Mouse (Mus musculus): ENCODE data around the gene Naaladl2. TPM values are rescaled to one million over a fixed set of nuclear protein-coding genes. Genes with fewer than 3 reads are reported as not detected.

Gene Naaladl2
- polyA plus RNA-seq, 1 experiment from 2014 or later: 0.62 TPM

DNA sequence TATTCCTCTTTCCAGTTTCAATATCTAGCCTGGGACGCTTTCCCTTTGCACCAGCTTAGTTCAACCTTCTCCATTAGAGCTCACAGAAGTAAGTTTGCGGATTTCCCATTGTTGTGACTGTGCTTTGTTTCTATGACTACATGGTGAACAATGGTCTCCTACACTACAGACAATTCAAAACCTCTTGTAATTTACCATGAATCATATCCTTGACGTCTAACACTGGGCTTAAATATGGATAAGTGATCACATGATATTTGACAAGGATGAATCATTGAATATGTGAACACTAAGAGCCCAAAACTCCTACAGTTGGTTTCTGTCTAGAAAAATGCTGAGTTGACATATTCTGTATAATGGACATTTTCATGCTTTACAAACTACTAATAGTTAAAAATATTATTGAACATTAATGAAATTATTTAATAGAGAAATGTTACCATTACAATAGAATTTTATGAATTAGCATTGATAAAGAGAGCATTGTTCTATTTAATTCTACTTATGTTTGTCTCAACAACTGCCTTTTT is 539.2 kb downstream of the Naaladl2 start:
- no peaks in the 10 kb centered on the region for H3K36me3 ChIP-seq (replicated peaks)
- 77% methylated on average over 3 of the region's 3 CpGs for WGBS
- no peak overlapping the region for H3K4me3 ChIP-seq
- H3K27ac ChIP-seq: no peak overlapping the region
- no peak for DNase-seq (ENCODE audit: extremely low spot score, low spot score)
- no peaks in the 10 kb centered on the region for H3K9me3 ChIP-seq
- H3K4me1 ChIP-seq: peaks cover 6% of the 10 kb centered on the region; the same call in 1 of the 2 replicates
- no peaks in the 10 kb centered on the region for H3K27me3 ChIP-seq (ENCODE audit: poor library complexity, severe bottlenecking)

DNA sequence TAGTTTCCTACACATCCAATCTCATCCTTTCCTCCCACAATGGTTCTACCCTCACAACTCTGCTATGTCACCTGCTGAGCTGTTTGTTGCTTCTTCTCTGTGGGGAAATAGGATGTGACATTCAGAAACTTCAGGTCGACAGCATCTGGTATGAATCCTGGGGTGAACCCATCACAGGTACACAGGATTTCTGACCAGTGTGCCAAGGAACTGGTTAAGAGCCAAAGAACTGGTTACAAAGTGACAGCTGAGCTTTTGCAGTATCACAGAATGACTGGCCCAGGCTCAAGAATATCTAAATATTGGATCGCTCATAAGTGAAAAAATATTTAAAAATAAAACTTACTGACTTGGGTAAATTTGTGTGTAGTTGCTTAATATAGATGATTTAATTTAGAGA is 548.6 kb downstream of the Naaladl2 start:
- 88% methylated on average over 2 of the region's 2 CpGs for WGBS
- H3K9me3 ChIP-seq: no peaks in the 10 kb centered on the region
- DNase-seq (ENCODE audit: extremely low spot score, low spot score): no peak
- H3K27ac ChIP-seq: no peak overlapping the region
- H3K4me1 ChIP-seq: no peaks in the 10 kb centered on the region
- no peaks in the 10 kb centered on the region for H3K27me3 ChIP-seq (ENCODE audit: poor library complexity, severe bottlenecking)
- H3K4me3 ChIP-seq: no peak overlapping the region
- no peaks in the 10 kb centered on the region for H3K36me3 ChIP-seq (replicated peaks)

- Histone ChIP-seq H3K27ac (no peak overlapping the region), H3K36me3 (replicated peaks) (no peaks in the 10 kb centered on the region), H3K4me1 (no peaks in the 10 kb centered on the region), H3K4me3 (no peak overlapping the region), H3K9me3 (no peaks in the 10 kb centered on the region), H3K27me3 (ENCODE audit: poor library complexity, severe bottlenecking) (no peaks in the 10 kb centered on the region)
- WGBS: 91% methylated on average over 1 of the region's 1 CpGs
- DNase-seq (ENCODE audit: extremely low spot score, low spot score): no peak
These were observed 587.4 kb downstream of the Naaladl2 start for GRCm38 (mm10) chr3:24556617-24557016.

DNA sequence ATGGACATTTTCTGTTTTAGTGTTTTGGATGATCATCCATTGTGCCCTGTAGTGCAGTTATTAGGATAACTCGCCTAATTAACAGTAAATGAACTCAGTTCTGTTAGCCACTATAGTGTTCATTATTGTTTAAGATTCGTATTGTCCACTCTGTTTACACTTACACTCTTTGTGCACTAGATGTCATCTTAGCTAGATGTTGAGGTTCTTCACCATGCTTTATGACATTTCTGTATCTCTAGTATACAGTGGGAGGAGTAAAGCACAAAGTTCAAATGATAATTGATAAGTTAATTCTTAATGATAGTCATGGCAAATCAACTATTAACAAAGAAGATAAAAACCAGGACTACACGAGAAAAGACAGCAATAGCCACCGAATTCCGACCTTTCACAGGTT is 590.4 kb downstream of the Naaladl2 start:
- WGBS: 83% methylated on average over 5 of the region's 5 CpGs
- H3K27ac ChIP-seq: no peak overlapping the region
- no peaks in the 10 kb centered on the region for H3K36me3 ChIP-seq (replicated peaks)
- no peaks in the 10 kb centered on the region for H3K4me1 ChIP-seq
- H3K27me3 ChIP-seq (ENCODE audit: poor library complexity, severe bottlenecking): no peaks in the 10 kb centered on the region
- H3K4me3 ChIP-seq: no peak overlapping the region
- no peak for DNase-seq (ENCODE audit: extremely low spot score, low spot score)
- H3K9me3 ChIP-seq: no peaks in the 10 kb centered on the region

DNA sequence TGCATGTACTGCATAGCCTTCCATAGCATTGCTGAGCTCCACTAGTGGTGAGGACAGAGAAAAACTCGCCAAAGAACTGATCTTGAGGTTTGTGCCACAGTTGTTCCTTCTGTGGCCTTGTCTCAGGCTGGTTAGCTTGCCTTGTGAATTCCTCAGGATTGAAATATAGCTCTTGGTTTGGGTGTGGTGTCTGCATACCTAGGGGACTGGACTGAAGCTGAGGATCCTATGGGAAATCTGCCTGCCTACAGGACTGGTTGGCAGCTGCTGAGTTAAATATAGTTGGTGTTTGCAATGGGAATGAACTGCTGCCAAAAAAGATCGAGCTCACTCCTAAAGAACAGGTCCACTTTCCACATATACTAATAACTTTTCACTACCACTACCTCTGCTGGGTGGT is 591.4 kb downstream of the Naaladl2 start:
- WGBS: 79% methylated on average over 2 of the region's 2 CpGs
- Histone ChIP-seq H3K27me3 (ENCODE audit: poor library complexity, severe bottlenecking) (no peaks in the 10 kb centered on the region), H3K4me3 (no peak overlapping the region), H3K36me3 (replicated peaks) (no peaks in the 10 kb centered on the region), H3K4me1 (no peaks in the 10 kb centered on the region), H3K9me3 (no peaks in the 10 kb centered on the region), H3K27ac (no peak overlapping the region)
- no peak for DNase-seq (ENCODE audit: extremely low spot score, low spot score)

DNA sequence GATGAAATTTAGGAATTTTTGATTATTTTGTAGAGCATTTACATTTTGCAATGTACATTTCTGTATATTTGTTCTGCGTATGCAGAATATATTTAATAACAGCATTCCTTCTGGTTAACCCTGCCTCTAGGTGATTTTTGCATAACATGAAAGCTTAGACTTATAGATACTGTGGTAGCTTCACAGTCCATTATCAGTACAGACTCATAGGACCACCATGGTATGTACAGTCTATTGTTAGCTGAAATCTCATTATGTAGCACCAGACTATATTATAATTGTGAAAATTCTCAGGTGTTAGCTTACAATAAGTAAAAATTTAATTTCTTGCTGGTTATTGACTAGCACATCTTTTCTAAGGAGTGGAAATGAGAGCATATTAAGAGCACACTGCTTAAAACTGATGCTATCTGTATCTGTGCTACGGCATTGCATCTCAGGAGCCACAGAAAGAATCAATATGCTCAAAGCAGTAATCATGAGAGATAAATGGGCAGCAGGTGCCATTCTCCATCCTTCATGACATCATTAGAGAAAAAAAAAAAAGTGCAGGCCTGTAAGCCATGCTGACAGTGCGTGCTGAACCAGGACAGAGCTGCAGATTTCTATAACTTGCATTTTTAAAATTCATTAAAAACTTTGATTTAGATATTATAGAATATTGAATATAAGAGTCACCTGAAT is 610.1 kb downstream of the Naaladl2 start:
- H3K36me3 ChIP-seq (replicated peaks): no peaks in the 10 kb centered on the region
- no peak for DNase-seq (ENCODE audit: extremely low spot score, low spot score)
- no peak overlapping the region for H3K4me3 ChIP-seq
- H3K4me1 ChIP-seq: no peaks in the 10 kb centered on the region
- H3K27ac ChIP-seq: no peak overlapping the region
- 86% methylated on average over 3 of the region's 3 CpGs for WGBS
- H3K9me3 ChIP-seq: no peaks in the 10 kb centered on the region
- H3K27me3 ChIP-seq (ENCODE audit: poor library complexity, severe bottlenecking): no peaks in the 10 kb centered on the region

GRCm38 (mm10) chr3:24514918-24515317 is 629.1 kb downstream of the Naaladl2 start:
- Histone ChIP-seq H3K27me3 (ENCODE audit: poor library complexity, severe bottlenecking) (no peaks in the 10 kb centered on the region), H3K4me1 (no peaks in the 10 kb centered on the region), H3K36me3 (replicated peaks) (no peaks in the 10 kb centered on the region), H3K27ac (no peak overlapping the region), H3K9me3 (no peaks in the 10 kb centered on the region), H3K4me3 (no peak overlapping the region)
- no peak for DNase-seq (ENCODE audit: extremely low spot score, low spot score)
- WGBS: 76% methylated on average over 1 of the region's 1 CpGs

GRCm38 (mm10) chr3:24486456-24487112 is 657.5 kb downstream of the Naaladl2 start:
- Histone ChIP-seq H3K4me1 (no peaks in the 10 kb centered on the region), H3K4me3 (no peak overlapping the region), H3K9me3 (no peaks in the 10 kb centered on the region), H3K36me3 (replicated peaks) (no peaks in the 10 kb centered on the region), H3K27me3 (ENCODE audit: poor library complexity, severe bottlenecking) (no peaks in the 10 kb centered on the region), H3K27ac (no peak overlapping the region)
- 79% methylated on average over 4 of the region's 4 CpGs for WGBS
- DNase-seq (ENCODE audit: extremely low spot score, low spot score): no peak

DNA sequence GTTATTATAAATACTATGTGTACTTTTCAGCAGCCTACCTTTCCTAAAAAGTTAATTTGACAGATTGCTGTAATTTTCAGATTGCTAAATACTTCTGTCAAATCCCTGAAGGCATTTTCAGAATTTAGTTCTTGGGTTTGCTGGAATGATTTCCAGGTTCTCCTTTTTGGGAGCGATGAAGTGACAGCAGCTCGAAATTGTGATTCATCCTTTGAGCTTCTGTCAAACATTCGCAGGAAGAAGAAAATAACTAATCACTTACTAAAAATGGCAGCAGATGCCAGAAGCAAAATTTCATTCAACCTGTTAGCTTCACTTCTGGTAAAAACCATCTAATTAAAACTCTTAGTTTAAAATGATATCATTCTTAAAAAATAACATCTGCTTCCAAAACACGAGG is 680.1 kb downstream of the Naaladl2 start:
- no peak for DNase-seq (ENCODE audit: extremely low spot score, low spot score)
- H3K27ac ChIP-seq: no peak overlapping the region
- no peak overlapping the region for H3K4me3 ChIP-seq
- no peaks in the 10 kb centered on the region for H3K36me3 ChIP-seq (replicated peaks)
- WGBS: 94% methylated on average over 4 of the region's 4 CpGs
- H3K27me3 ChIP-seq (ENCODE audit: poor library complexity, severe bottlenecking): no peaks in the 10 kb centered on the region
- no peaks in the 10 kb centered on the region for H3K9me3 ChIP-seq
- no peaks in the 10 kb centered on the region for H3K4me1 ChIP-seq

DNA sequence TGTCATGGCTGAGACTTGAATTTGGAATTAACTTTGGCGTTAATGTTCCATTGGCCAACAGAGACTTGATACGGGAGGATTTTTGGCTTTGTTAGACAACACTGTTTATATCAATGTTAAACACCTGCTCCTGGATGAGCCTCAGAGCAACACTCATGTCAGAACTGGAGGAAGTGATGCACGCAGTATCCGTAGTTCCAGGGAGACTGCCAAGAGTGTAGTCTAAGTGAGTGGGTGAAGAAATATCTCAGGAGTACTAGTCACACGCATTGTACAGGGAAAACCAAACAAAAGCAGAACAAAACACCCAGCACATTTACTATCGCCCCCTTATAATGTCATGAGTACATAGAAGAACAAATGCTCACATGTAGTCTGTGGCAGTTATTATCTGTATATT is 703.4 kb downstream of the Naaladl2 start:
- no peak for DNase-seq (ENCODE audit: extremely low spot score, low spot score)
- no peak overlapping the region for H3K4me3 ChIP-seq
- H3K9me3 ChIP-seq: no peaks in the 10 kb centered on the region
- H3K27me3 ChIP-seq (ENCODE audit: poor library complexity, severe bottlenecking): no peaks in the 10 kb centered on the region
- no peak overlapping the region for H3K27ac ChIP-seq
- H3K4me1 ChIP-seq: no peaks in the 10 kb centered on the region
- no peaks in the 10 kb centered on the region for H3K36me3 ChIP-seq (replicated peaks)
- WGBS: 93% methylated on average over 6 of the region's 6 CpGs

DNA sequence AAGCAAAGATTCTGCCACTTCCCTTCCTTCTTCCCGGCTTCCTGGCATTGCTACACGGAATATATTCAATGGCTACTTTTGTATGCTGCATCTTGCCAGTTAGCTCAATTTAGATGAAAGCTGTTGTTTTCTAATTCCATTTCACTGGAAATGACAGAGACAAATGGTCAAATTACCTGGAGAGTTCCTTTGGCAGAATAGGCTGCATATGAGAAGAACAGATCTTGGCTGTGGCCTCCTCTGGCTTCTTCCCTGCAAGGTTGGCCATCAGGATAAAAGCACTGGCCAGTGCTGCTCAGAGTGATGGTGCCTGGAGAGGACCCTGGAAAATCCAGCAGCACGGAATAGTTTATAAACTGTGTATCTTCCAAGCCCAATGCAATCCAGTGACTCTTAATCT is 711.3 kb downstream of the Naaladl2 start:
- no peaks in the 10 kb centered on the region for H3K4me1 ChIP-seq
- H3K27ac ChIP-seq: no peak overlapping the region
- H3K27me3 ChIP-seq (ENCODE audit: poor library complexity, severe bottlenecking): no peaks in the 10 kb centered on the region
- no peak for DNase-seq (ENCODE audit: extremely low spot score, low spot score)
- H3K9me3 ChIP-seq: no peaks in the 10 kb centered on the region
- H3K4me3 ChIP-seq: no peak overlapping the region
- 88% methylated on average over 3 of the region's 3 CpGs for WGBS
- no peaks in the 10 kb centered on the region for H3K36me3 ChIP-seq (replicated peaks)

GRCm38 (mm10) chr3:24391737-24392136 is 752.3 kb downstream of the Naaladl2 start:
- H3K27me3 ChIP-seq (ENCODE audit: poor library complexity, severe bottlenecking): no peaks in the 10 kb centered on the region
- no peak overlapping the region for H3K27ac ChIP-seq
- DNase-seq (ENCODE audit: extremely low spot score, low spot score): no peak
- no peak overlapping the region for H3K4me3 ChIP-seq
- H3K36me3 ChIP-seq (replicated peaks): no peaks in the 10 kb centered on the region
- H3K4me1 ChIP-seq: no peaks in the 10 kb centered on the region
- no peaks in the 10 kb centered on the region for H3K9me3 ChIP-seq

GRCm38 (mm10) chr3:24391311-24391710 is 752.8 kb downstream of the Naaladl2 start:
- H3K27me3 ChIP-seq (ENCODE audit: poor library complexity, severe bottlenecking): no peaks in the 10 kb centered on the region
- H3K9me3 ChIP-seq: no peaks in the 10 kb centered on the region
- DNase-seq (ENCODE audit: extremely low spot score, low spot score): no peak
- no peak overlapping the region for H3K4me3 ChIP-seq
- WGBS: 81% methylated on average over 1 of the region's 1 CpGs
- H3K4me1 ChIP-seq: no peaks in the 10 kb centered on the region
- H3K27ac ChIP-seq: no peak overlapping the region
- no peaks in the 10 kb centered on the region for H3K36me3 ChIP-seq (replicated peaks)

Data from forebrain, embryonic 10.5 days (tissue).